Mouse (Mus musculus): Measurements from ENCODE around the gene Ncor2.
A peak's percentile ranks its signal among the peaks of the same experiment; 100 is the strongest.

Ncor2 gene

DNA sequence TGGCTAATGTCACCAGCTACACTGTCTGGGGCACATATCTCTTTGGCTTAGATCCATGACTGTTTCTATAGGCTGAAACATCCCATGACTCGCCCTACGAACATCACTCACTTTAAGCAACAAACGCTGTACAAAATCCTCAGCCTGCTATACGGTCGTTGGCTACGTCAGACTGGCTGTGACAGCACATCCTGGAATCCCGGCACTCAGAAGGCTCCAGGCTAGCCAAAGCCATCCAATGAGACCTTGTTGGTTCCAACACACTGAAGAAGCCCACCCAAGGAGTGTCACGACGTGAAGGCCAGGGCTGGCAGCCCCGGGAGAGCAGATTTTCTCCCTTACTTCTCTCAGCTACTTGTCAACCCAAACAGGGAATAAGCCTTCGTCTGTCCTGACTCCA lies 82.7 kb downstream of the Ncor2 start:
- DNase-seq (ENCODE audit: low spot score in 2 of 2): no peak

DNA sequence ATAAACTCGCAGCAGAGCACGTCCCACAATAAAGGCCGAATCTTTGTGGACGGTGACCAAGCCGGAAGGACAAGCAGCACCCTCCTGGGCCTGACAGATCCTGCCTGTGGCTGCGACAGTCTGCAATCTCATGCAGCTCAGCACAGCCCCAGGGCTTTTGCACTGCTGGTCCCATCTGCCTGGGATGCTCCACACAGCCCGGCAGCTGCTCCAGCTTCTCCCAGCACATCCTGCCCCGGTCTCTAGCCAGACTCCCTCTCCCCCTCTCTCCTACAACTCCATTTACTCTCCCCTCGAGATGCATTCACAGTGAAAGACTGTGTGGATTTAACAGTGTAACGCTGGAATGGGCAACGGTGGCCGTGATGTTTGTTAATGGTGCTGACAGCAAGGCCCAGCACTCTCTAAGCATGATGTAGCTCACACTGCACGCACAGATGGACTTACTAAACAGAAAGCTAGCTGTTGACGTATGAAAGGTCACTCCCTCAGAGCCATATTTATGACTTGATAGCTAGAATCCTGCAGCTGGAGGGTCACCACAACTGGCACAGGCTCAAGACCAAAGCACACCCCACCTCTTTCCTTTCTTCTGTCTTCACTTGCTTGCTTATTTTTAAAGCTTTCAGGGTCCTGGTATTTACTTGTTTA lies 83.4 kb downstream of the Ncor2 start:
- no peak for DNase-seq (ENCODE audit: low spot score in 2 of 2)

DNA sequence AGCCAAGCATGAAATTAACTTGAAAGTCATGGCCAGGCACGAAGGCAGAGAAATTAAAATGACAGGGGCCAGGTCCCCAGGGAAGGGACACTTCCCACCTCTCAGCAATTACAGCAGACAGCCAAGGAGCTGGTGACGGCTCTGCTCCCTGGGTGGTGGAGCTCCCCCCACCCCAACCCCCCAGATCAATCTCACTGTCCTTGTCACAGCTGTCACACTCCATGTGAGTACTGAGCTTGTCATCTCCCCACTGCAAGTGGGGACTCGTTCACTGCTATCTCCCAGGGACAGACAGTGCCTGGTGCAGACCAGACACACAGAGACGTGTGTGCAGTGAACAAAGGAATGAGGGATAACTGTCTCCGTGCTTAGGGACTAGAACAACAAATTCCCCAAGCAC lies 85.2 kb downstream of the Ncor2 start:
- no peak for DNase-seq (ENCODE audit: low spot score in 2 of 2)

DNA sequence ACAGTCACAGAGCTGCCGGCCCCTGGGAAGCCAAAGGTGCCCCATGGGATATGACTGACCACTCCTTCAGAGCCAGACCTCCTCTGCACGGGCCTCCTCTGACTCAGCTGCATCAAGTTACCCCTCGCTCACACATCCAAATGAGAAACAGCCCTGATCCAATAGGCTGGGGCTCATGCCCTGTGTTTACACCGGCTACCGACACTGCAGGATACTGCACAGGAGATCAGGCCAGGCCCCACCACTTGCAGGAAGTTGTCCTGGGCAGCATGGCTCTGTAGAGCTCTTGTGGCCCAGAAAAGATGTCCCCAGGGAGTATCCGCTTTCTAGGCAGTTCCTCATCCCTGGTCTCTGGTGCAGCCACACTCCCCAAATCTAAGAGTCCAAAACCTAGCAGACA lies 90.9 kb downstream of the Ncor2 start:
- DNase-seq (ENCODE audit: low spot score in 2 of 2): no peak

- DNase-seq (ENCODE audit: low spot score in 2 of 2): no peak
These were observed 93.9 kb downstream of the Ncor2 start for GRCm38 (mm10) chr5:125085097-125085617.

DNA sequence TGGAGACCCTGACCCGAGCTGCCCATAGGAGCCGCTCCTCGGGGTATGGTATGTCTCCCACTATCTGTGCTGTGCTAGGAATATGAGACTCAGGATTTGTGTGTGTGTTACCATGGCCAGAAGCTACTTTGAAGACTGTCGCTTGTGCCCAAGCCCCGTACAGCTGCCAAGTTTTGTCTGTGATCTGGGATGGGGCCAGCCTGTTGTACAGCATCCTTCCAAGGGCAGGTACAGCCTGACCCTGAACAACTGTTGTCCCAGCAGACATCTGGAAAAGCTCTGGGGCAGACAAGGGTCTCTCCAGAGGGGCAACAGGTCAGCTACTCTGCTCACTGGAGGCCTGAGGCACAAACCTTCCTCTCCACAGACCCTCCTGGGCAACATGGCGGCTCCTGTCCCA lies 95.3 kb downstream of the Ncor2 start:
- DNase-seq (ENCODE audit: low spot score in 2 of 2): no peak

GRCm38 (mm10) chr5:125081318-125082101 lies 97.5 kb downstream of the Ncor2 start:
- peak in 1 of 2 experiments; percentile 62 for DNase-seq (ENCODE audit: low spot score in 2 of 2)

DNA sequence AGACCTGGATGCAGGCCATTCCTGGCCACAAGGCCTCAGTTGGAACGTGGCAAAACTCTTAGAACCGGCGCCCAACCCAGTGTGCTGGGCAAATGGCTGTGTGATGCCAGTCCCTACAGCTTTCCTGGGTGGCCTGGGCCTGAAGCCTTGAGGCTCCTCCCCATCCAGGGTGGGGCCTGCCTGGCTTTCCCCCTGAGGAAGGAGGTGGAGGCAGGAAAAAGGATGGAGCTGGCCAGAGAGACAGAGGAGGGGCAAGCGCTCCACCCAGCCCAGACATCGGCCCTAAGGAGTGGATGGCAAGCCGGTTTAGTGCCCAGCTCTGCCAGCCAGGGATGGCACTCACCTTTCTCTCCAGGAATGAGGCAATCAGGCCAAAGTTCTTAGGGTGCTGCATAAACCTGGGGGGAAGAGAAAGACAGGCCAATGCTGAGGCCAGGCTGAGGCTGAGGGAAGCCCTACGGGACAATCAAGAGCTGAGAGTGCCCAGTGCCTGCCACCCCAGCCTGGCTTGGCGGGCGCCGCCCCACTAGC lies 98.2 kb downstream of the Ncor2 start:
- no peak for DNase-seq (ENCODE audit: low spot score in 2 of 2)

DNA sequence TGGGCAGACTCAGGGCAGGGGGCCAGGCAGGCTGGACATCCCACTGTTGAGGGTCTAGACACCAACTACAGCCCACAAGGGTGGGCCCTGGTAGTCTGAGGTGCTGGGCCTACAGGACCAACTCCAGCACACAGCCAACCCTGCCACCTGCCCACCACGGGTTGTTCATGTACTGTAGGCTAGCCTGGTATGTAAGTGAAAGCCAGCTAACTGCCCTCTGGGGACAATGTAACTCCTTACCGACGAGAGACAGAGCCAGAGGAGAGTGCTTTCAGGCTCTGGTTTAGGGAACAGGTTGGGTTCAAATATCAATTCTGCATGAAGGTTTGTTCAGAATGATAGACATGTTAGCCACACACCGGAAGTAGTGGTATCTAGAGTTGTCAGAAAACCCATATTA lies 98.7 kb downstream of the Ncor2 start:
- DNase-seq (ENCODE audit: low spot score in 2 of 2): no peak

DNA sequence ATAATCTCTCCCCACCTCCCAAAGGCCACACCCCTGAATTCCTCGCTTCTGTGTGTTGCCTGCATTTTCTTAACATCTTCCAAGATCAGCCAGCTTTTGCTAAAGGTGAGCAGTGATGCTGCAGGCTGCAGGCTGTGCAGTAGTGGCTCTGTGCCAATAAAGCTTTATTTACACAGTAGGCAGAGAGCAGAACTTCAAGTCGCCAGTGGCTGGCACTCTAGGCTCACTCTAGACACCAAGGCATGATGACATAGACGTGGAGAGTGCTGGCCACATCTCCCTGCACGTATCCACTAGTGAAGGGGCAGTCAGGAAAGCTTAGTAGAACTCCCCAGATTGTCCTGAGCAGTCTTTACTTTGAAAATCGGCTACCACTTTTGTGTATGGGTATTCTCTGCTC lies 100.8 kb downstream of the Ncor2 start:
- DNase-seq (ENCODE audit: low spot score in 2 of 2): no peak

- DNase-seq (ENCODE audit: low spot score in 2 of 2): no peak
These were observed 102.8 kb downstream of the Ncor2 start for GRCm38 (mm10) chr5:125076183-125076582.

GRCm38 (mm10) chr5:125074571-125075171 lies 104.3 kb downstream of the Ncor2 start:
- DNase-seq (ENCODE audit: low spot score in 2 of 2): no peak

GRCm38 (mm10) chr5:125073896-125074295 lies 105.1 kb downstream of the Ncor2 start:
- no peak for DNase-seq (ENCODE audit: low spot score in 2 of 2)

GRCm38 (mm10) chr5:125073335-125073734 lies 105.7 kb downstream of the Ncor2 start:
- DNase-seq (ENCODE audit: low spot score in 2 of 2): no peak

DNA sequence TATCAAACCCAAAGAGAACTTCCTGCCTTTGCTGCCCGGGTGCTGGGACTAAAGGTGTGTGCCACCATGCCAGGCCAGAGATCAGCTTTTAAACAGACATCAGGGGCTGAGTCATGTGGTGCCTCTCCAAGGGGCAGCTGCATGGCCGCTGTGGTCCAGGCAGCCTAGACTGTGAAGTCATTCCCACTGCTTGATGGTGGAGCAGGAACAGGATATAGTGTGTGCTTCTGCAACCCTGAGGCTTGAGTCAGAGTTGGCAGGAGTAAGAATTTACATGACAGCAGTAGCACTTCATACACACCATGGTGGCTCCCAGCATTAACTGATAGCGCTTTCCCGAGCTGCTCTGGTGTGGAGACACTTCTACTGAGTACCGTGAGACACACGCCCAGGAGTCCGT lies 106.6 kb downstream of the Ncor2 start:
- no peak for DNase-seq (ENCODE audit: low spot score in 2 of 2)

DNA sequence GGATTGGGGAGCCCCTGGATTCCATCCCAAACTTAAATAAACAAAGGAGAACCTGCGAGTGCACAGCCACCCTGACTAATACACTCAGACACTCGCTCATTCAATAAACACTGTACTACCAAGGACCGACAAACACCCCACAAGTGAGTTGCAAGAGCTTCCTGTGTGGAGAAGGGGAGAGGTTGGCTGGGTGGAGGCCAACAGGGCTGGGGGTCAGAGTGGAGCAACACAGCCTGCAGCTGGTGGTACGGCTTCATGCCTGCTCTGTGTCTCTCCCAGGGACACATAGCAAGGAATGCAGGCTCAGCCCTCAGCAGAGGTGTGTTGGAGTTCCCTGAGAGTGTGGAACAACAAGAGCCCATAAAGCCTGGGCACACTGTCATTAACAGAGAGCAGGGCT lies 107.1 kb downstream of the Ncor2 start:
- DNase-seq (ENCODE audit: low spot score in 2 of 2): no peak

GRCm38 (mm10) chr5:125070399-125070798 lies 108.6 kb downstream of the Ncor2 start:
- DNase-seq (ENCODE audit: low spot score in 2 of 2): no peak

DNA sequence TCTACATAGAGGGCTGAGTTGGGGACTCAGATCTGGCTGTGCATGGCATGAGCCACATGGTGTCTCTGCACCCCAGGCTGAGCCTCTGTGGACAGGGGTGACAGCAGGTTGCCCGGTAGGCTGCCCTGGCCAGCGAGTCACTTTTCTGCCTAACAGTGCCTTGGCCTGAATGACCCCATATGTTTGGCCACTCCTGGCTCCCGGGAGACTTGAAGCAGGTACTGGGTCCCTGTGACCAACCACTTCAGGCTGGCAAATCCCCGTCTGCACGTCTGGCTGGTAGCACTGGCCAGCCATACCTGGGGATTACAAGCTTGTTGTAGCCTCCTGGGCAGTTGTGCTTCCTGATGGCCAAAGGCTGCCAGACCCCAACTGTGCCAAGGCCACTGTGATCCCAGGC lies 109.1 kb downstream of the Ncor2 start:
- DNase-seq (ENCODE audit: low spot score in 2 of 2): no peak

- no peak for DNase-seq (ENCODE audit: low spot score in 2 of 2)
These were observed 109.6 kb downstream of the Ncor2 start for GRCm38 (mm10) chr5:125069426-125069825.

GRCm38 (mm10) chr5:125068371-125068951 lies 110.6 kb downstream of the Ncor2 start:
- DNase-seq (ENCODE audit: low spot score in 2 of 2): no peak

GRCm38 (mm10) chr5:125067673-125068072 lies 111.3 kb downstream of the Ncor2 start:
- no peak for DNase-seq (ENCODE audit: low spot score in 2 of 2)
